Mouse (Mus musculus): ENCODE results near the gene Helz.

DNA sequence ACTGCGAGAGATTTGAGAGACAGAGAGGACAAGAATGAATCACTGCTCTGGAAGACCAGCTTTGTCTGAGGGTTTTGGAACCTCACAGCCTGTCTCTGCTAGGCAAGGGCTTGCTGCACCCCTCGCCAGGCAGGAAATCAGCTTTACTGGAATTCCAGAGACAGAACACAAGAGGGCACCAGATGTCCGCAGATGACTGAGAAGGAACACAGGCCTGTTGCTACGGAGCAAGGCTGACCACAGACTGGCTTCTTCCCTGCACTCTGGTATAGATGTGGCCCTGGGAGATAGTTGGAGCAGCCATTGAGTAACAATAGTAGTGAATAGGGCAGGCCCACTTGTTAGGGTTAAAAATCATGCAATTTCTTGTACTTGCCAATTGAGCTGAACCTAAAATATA lies 81.8 kb downstream of the Helz start:
- TF ChIP-seq CTCF (IDR thresholded peaks at IDR 0.05; ENCODE audit: borderline replicate concordance, insufficient read depth, low read depth, low read length) = peak; percentile 87
- TF ChIP-seq POLR2A (IDR thresholded peaks at IDR 0.05; ENCODE audit: borderline replicate concordance, insufficient read depth, low read length) = no peak

All from cerebellum, adult 2 months (tissue).